Mouse (Mus musculus) WW6 (cell line): ENCODE results near the gene Mef2c.

Source experiments
- DNase-seq: peaks from one replicate; pipeline ENCODE4 v3.0.0-alpha.2; 2013; ENCODE audit warnings: low read depth, low spot score

Gene Mef2c

GRCm38 (mm10) chr13:83573327-83573726, 69.5 kb downstream of the Mef2c start:
- DNase-seq: no peak

DNA sequence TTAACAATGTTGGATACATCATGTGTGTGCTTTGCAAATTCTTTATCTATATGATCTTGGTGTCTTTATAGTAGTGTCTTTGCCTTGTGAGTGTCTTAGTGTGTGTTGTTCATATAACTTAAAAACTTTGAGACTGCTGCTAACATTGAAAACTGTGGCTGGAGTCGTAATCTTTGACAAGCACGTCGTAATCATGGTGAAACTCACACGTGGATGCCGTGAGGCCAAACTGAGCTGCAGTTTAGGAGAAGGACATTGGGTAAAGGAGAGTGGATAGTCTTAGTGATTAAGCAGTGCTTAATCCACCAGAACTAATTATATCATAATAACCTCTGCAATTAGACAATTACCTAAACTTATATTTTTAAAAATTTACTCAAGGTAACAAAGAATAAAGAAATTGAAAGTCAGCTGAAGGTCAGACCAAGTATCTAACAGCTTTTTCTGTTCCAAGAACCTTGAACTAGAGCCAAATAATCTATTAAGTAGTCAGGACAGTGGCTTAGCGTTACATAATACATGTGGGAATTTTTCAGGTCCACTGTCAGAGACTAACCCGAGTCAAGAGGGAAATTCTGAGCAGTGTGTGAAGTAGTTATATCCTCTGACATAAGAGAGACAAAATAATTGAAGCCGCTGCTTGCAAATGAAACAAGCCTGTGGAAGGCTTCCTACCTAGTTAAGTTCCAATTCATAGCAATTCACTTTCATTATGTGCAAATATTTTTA, 70.2 kb downstream of the Mef2c start:
- DNase-seq: no peak

GRCm38 (mm10) chr13:83574866-83575265, 71.0 kb downstream of the Mef2c start:
- DNase-seq: no peak

GRCm38 (mm10) chr13:83579410-83579809, 75.6 kb downstream of the Mef2c start:
- no peak for DNase-seq

DNA sequence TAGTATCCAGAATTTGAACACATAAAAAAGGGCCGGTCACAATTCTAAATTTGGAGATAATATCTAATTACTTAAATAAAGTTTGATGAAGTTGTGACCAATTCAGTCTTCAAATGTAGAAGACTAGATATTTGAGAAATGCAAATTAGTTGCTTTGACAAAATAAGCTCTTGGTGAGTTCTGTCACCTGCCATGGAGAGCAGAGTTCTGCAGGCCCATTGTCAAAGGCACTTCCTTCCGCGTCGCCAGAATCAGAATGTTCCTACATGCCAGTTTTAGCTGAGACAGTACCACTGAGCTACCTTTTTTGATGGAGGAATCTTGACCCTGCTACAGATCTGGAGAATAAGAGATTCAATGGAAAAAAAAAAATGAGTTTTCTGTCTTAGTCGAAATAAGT, 77.0 kb downstream of the Mef2c start:
- no peak for DNase-seq

DNA sequence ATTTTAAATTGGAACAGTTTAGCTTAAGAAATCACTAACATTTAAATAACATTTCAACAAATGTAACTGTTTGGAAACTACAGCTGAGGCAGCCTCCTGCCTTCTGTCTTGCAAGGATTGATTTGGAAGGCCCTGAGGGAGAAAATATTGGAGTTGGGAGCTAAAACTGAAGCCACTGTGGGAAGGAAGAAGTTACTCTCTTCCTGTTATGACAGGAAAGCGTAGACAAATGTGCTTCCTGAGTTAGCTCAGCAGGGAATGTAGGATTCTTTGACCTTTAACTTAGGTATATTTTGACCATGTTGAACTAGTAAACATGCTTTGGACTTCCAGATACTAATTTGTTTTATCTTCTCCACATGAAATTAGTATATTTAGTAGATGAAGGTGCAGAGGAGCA, 78.7 kb downstream of the Mef2c start:
- no peak for DNase-seq

DNA sequence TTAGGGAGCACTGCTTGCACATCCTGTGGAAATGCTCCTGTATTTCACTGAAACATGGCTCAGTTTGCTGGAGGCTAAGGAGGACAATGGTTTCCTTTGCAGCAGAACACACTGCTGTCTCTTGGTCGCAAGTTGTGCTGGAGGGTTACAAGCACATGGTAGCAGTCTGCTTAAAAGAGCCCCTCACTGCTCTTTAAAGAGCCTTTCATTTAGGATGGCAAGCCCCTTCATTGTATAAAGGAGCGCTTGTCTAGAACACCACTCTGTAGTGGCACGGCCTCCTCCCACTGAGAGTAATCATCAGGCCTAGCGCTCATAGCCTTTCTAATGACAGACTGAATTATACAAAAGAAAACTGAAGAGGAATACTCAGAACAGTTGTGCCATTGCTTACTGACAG, 80.0 kb downstream of the Mef2c start:
- no peak for DNase-seq

DNA sequence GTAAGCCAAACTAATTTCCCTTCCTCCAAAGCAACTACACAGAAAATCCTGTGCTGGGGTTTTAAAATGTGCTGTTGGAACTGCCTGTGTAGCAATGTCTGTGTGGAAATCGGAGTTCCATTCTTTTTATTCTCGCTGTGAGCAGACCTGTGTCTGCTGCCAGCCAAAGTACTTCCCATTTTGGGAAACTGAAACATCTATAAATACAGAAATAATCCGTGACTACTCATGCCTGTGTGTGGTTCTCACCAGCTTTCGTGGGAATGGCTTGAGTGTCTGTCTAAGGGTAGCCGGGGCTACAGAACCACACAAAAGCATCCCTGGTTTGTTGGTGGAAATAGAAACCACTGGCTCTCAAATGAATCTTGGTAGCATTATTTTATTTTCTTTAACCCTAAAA, 81.5 kb downstream of the Mef2c start:
- DNase-seq: no peak

- no peak for DNase-seq
These were observed 84.4 kb downstream of the Mef2c start for GRCm38 (mm10) chr13:83588186-83588585.

DNA sequence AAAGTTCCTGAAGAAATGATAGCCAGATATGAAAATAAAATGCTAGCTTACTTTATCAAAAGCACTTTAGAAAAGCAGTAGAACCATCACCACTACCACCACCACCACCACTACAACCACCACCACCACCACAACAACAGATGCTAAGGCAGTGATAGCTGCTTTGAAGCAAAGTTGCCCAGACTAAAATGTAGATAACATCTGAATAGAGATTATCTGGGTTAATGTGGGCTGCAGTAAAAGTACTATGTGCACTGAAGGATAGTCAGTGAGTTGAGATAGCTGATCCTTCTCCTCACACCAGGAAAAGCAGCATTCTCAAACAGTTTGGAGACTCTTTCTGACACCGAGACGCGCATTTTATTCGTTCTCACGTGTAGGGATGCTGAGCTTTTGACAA, 87.1 kb downstream of the Mef2c start:
- DNase-seq: no peak

DNA sequence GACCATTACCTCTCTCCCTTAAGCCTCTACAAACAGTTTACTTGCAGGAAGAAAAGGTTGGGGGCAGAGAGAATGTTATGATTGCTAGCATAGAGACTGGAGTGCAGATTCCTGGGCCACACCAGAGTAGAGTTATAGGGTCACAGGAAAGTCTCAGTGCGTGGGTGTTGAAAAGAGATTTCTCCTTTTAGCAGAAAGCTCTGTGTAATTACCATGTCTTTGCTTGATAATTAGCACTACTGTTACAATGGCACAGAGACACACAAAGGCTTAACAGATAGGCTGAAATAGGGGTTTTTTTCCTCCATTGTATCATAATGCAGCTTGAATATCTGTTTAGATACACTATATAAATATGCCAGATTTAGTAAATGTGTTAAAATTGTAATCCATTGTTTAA, 91.6 kb downstream of the Mef2c start:
- DNase-seq: no peak

DNA sequence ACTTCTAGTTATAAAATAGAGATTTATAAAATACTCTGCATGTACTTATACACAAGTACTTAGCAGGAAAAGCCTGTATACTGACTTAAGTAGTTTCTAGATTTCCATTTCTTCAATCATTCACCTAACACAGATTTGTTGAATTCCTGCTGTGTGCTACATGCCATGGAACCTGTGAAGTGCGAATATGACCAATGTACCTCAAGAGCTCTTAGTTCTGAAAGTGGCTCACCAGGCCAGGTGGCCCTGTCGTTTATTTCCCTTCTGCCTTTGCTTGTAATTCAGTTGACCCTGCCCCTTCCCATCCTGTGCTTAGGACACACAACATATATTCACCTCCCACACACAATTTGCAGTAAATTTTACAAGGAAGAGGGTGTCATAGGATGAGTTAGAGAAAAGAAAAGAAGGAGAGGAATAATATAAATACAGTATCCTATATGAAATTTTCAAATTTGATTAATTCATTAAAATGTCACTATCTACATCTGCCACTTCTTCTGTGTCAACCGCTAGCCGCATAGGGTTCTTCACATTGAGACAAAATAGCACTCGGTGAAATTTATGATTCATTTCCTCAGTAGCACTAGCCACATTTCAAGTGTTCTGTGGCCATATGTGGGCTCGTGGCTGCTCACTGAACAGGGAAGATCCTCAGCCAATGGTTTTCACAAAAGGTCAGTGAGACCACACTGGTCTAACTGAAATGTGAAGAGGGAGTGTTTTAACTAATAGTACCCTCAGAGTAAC, 93.3 kb downstream of the Mef2c start:
- DNase-seq: no peak

- DNase-seq: no peak
These were observed 93.9 kb downstream of the Mef2c start for GRCm38 (mm10) chr13:83597739-83598210.

DNA sequence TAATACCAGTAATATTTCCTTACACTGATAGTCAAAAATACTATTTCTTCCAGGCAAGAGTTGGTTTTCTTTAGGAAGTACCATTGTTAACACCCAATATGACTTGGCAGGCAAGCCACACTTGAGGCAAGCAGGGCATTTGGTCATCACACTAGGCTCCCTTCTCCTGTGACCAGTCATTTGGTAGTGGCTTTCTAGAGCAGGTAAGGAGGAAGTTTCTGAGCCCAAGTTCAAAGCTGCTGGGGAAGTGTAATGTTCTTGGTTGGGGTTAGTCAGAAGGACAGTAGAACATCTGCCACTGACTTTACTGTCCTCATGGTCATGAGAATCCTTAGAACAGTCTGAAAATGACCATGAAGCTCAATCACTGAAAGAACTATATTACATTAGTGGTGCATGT, 96.5 kb downstream of the Mef2c start:
- no peak for DNase-seq

DNA sequence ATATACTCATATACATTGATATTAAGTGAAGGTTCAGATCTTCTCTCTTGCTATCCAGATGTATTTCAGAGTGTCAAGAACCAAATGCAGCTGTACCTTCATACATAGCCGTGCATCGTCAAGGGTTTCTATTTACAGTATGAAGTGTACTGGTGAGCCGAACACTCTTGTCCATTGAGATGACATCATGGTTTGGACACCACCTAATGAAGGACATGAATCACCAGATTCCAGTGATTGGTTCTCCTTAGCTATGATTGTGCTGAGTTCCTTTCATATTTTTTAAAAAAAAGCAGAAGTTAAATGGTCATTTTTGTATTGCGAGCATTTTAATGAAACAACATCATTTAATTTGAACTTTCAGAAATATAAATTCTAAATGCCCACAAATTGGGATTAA, 97.9 kb downstream of the Mef2c start:
- DNase-seq: no peak

DNA sequence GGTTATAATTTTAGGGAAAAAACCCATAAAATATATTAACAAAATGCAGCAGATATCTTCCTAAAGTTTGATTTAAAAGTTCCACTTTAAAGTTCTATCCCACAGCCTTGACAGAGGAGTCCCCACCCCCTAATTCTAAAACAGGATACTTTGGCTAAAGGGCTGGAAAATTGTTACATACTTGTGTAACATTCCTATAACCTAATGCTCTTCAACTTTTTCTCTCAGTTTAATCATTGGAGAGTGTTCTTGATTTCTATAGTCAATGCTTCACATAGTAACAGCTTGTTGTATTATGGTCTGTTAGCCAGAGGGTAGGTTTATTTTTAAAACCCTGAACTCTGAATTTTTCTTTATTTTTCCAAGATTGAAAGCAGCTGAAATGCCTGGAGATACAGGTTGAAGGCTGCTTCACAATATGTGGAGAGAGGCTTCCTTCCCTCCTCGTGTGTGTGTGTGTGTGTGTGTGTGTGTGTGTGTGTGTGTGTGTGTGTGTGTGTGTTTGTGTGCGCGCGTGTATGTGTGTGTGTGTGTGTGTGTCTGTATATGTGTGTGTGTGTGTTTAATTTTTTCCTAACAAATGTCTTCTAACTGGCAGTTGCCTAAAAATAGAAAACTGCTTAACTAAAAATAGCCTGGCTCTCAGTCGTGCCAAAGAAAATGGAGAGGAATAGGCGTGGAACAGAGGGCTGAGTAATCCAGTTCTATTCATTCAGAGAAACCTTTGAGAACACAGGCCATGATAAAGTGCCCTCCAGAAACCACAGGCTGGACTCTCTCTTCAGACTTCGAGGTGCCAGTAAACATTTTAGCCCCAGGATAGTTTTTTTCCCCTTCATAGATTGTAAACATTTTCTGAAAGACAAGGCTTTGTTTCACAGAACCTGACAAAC, 99.8 kb downstream of the Mef2c start:
- DNase-seq: no peak

GRCm38 (mm10) chr13:83604320-83604719, 100.5 kb downstream of the Mef2c start:
- DNase-seq: no peak

- no peak for DNase-seq
These were observed 101.0 kb downstream of the Mef2c start for GRCm38 (mm10) chr13:83604785-83605184.

DNA sequence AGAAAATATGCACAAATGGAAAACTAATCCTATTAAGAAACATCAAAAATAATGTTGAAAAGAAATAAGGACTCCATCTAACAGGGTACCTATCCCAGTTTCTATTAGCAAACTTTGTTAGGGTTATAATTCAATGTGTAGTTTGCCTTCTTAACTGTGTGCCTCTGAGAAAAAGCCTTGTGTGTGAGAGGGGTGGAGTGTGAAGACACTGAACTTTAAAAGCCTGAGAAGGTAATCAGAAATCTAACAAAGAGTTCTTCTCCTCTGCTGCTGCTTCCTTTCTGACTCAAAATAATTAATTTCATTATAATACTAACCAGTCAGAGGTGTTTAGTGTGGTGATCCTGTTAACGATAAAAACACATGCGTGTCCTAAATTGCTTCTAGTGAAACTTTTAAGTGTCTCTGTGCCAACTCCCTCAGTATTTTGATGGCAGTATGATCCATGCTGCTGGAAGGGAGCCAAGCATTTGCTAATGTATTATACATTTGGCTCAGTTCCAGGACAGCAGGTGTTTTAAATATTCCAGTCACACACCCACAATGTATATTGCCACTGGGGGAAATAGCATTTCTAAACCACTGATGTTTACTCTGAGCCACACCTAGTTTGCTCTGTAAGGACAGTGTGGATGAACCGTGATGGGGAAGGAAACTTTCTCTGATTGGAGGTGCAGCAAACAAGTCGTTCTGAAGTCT, 104.2 kb downstream of the Mef2c start:
- no peak for DNase-seq

- no peak for DNase-seq
These were observed 105.2 kb downstream of the Mef2c start for GRCm38 (mm10) chr13:83608851-83609516.

GRCm38 (mm10) chr13:83609517-83609878, 105.7 kb downstream of the Mef2c start:
- no peak for DNase-seq
